Mouse (Mus musculus): ENCODE measurements around the gene L1cam. TPM values are rescaled to one million over a fixed set of nuclear protein-coding genes. Genes with fewer than 3 reads are reported as not detected.

L1cam gene
- total RNA-seq (2015; ENCODE audit: low replicate concordance), result 6.8 and 10.5 TPM in 2 replicates
- 0.23 and 1.3 TPM in 2 replicates for total RNA-seq (2017; ENCODE audit: low replicate concordance)

GRCm38 (mm10) chrX:73895719-73896118 lies at the start of gene L1cam:
Gene L1cam, minus strand, starts transcription at chrX:73896105.
- 0 out of 2 replicates have a peak, but pooled peaks have one; percentile 45 for ATAC-seq (replicated peaks; ENCODE audit: low FRiP score, poor library complexity, severe bottlenecking)

GRCm38 (mm10) chrX:73942294-73942693 lies 46.4 kb upstream of the L1cam start:
- ATAC-seq (replicated peaks; ENCODE audit: low FRiP score, poor library complexity, severe bottlenecking), result no peak

- no peak for ATAC-seq (replicated peaks; ENCODE audit: low FRiP score, poor library complexity, severe bottlenecking)
Measured at GRCm38 (mm10) chrX:73941860-73942259, 46.0 kb upstream of the L1cam start.

DNA sequence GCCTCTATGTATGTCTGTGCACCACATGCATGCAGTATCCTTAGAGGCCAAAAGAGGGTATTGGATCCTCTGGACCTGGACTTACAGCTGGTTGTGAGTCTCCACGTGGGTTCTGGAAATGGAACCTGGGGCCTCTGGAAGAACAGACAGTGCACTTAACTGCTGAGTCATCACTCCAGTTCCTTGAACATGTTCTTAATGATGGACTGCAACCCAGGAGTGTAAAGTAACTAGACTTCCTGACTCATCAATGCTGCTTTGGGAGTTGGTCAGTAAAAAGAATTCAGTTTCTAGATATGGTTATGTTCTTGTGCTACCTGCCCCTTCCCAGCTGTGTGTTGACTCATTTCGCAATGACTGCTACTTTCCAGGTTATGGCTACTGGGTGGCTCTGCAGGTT lies 36.0 kb upstream of the L1cam start:
- ATAC-seq (replicated peaks; ENCODE audit: low FRiP score, poor library complexity, severe bottlenecking), result no peak

GRCm38 (mm10) chrX:73930402-73931062 lies 34.6 kb upstream of the L1cam start, which contains the start of gene Renbp:
Gene Renbp, minus strand, starts transcription at chrX:73930850.
- no peak; the same call in 1 of the 2 replicates for ATAC-seq (replicated peaks; ENCODE audit: low FRiP score, poor library complexity, severe bottlenecking)

- ATAC-seq (replicated peaks; ENCODE audit: low FRiP score, poor library complexity, severe bottlenecking), result no peak
Measured at GRCm38 (mm10) chrX:73922550-73922882, 26.6 kb upstream of the L1cam start.

DNA sequence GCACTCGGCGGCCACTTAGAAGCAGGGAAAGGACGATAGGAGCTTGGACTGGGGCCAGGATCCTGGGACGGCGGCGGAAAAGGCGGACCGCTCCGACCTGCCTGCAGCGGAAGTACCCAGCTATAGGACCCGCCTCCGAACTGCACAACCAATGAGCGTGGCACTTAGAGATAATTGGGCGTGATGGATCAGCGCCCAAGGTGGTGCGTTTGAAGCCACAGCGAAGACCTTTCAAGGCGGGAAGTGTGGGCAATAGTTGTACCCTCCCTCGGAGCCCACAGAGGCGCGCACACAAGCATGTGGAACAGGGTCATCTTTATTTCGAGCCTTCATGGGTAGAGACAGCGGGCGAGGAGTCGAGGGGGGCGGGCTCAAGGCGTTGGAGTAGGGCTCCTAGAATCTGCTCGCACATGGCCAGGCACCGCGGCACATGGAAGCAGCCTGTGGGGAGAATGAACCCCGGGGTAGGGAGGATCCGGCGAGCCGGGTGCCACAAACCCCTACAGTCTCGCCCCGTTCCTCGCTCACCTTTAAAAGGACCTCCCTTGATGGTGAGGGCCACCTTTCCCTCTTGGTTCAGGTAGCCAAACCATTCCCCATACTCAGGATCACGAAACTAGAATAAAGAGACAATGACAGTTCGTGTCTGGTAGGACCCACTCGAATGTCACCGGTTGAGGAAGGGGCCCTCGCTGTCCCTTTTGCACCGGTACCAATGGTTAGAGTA lies 26.1 kb upstream of the L1cam start, which contains the start of the genes Arhgap4 and Naa10:
Arhgap4 (minus strand) TSS at position 48 of the 727 bp plus-strand sequence.
Naa10 (minus strand) TSS at position 122 of the 727 bp plus-strand sequence.
- peak; percentile 99 for ATAC-seq (replicated peaks; ENCODE audit: low FRiP score, poor library complexity, severe bottlenecking)

GRCm38 (mm10) chrX:73921285-73921822 lies 25.4 kb upstream of the L1cam start:
- peak; percentile 10; the same call in 1 of the 2 replicates for ATAC-seq (replicated peaks; ENCODE audit: low FRiP score, poor library complexity, severe bottlenecking)

GRCm38 (mm10) chrX:73918631-73919030 lies 22.7 kb upstream of the L1cam start:
- no peak for ATAC-seq (replicated peaks; ENCODE audit: low FRiP score, poor library complexity, severe bottlenecking)

- ATAC-seq (replicated peaks; ENCODE audit: low FRiP score, poor library complexity, severe bottlenecking), result no peak
Measured at GRCm38 (mm10) chrX:73916945-73917344, 21.0 kb upstream of the L1cam start.

DNA sequence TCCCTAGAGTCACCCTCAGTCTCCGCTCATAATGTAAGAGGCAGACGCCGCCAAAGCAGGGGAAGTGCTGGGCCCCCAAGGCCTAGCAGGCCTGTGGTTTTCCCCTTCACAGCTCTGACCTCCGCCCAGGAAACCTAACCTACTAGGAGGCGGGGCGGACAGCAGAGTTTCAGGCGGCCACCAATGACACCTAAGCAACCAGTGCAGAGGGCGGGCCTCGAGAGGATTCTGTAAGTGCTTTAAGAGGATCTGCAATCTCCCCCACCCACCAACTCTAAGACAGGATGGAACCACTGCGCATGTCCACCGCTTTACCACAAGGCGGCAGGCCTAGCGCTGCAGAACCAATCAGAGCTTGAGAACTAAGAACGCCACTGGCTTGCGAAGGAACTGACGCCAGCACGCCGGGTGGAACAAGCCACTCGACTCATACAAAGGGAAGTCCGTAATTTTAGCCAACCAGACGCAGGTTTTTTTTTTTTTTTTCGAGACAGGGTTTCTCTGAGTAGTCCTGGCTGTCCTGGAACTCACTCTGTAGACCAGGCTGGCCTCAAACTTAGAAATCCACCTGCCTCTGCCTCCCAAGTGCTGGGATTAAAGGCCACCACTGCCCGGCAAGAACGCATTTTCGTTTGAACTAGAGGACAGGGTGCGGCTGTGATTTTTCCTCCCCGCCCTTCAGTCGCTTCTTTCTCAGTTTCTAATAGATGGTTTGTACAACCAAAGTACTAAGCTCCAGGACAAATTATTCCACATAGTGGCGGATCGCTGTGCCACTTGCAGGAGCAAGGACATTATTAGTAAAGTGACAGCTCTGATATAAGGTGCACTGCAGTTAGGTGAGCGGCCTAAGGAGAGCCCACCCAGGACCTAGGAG lies 19.2 kb upstream of the L1cam start:
- peak; percentile 98 for ATAC-seq (replicated peaks; ENCODE audit: low FRiP score, poor library complexity, severe bottlenecking)

DNA sequence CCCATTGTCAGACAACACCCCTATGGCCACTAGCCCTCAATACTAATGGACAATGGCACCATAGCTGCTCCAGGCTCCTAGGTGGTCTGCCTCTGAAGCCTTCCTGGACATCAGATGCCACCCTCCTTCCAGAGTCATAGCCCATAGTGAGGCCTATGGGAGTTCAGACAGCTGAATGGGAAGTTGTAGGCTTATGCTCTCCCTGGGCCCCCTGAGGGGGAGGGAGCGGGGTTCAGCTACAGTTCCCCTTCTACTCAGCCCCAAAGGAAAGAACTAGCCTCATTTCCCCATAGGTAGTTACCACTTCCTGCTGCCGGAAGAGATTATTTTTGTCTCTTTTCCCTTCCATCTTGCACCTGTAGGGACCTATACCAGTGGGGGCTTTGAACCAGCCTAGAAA lies 15.7 kb upstream of the L1cam start:
- no peak for ATAC-seq (replicated peaks; ENCODE audit: low FRiP score, poor library complexity, severe bottlenecking)

DNA sequence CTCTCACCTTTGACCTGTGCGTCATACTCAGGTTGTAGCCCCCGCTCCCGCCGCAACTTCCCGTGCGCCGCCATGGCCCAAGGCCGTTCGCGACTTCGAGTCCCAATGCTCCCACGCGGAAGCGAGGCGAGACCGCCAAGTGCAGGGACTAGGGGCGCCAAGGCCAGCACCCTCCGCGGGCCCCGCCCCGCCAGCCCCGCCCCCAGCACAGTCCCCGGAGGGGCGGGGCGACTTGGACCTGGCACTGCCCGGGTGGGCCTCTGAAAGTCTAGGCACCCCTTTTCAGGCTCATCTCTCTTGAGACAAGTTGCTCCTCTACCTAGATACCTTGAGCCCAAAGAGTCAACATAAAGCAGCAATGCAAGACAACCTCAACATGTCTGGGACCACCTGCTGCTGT lies 15.3 kb upstream of the L1cam start:
- 0 out of 2 replicates have a peak, but pooled peaks have one; percentile 38 for ATAC-seq (replicated peaks; ENCODE audit: low FRiP score, poor library complexity, severe bottlenecking)

- no peak for ATAC-seq (replicated peaks; ENCODE audit: low FRiP score, poor library complexity, severe bottlenecking)
Measured at GRCm38 (mm10) chrX:73910451-73910850, 14.5 kb upstream of the L1cam start.

DNA sequence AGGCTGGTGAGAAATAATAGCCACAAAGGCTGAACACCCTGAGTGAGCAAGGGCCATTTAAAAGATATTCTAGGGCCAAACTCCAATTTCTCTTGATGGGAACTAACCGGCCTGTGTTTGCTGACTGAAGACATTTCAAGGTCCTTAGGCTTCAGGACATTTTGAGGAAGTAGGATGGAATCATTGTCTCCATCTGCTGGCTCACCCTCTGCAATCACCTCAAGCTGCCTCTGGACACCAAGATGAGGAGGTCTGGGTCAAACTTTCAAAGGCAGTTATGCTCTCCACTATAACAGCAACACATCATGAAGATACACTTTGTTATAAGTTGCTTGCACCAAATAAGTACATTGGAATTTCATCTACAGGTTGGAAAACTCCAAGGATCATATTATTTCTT lies 14.1 kb upstream of the L1cam start:
- no peak for ATAC-seq (replicated peaks; ENCODE audit: low FRiP score, poor library complexity, severe bottlenecking)

GRCm38 (mm10) chrX:73897959-73898358 lies 2.1 kb upstream of the L1cam start:
- ATAC-seq (replicated peaks; ENCODE audit: low FRiP score, poor library complexity, severe bottlenecking), result no peak

- no peak for ATAC-seq (replicated peaks; ENCODE audit: low FRiP score, poor library complexity, severe bottlenecking)
Measured at GRCm38 (mm10) chrX:73892833-73893232, 3.1 kb downstream of the L1cam start.

DNA sequence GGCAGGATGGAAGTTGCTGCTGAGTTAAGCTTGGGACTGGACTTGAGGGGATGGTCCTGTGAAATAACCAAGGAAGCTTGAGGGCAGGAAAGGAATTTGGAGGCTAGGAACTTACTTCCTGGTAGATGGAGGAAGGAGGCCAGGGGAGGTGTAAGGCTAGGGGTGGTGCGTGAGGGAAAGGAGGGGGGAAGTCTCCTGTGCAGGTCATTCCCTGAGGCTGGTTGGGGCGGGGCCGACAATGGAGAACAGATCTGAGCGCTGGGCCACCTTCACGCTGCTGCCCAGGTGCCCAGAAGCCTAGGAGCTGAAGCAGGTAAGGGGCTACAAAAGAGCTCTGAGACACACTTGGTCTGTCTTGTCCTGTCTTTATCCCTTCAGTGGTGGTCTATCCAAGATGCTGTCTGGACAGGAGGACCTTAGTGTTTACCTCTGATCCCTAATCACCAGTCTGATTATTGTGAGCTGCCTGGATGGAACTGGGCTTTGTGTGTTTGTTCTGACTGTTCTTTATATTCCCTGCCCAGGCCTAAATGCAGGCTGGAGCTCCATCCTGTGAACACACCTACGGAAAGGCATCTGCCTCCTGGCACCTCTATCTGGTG lies 4.3 kb downstream of the L1cam start, which contains the start of gene Avpr2:
Avpr2 (plus strand) TSS at position 552 of the 602 bp plus-strand sequence.
- no peak for ATAC-seq (replicated peaks; ENCODE audit: low FRiP score, poor library complexity, severe bottlenecking)

- ATAC-seq (replicated peaks; ENCODE audit: low FRiP score, poor library complexity, severe bottlenecking), result no peak
Measured at GRCm38 (mm10) chrX:73881463-73881862, 14.4 kb downstream of the L1cam start.

Data from erythroid progenitor cell, adult 5-6 weeks (primary cell).